Mouse (Mus musculus) embryonic stem cell, embryonic (primary cell): ENCODE results near the gene Scn3a.

Experiments used
- CTCF ChIA-PET, 4 experiments: fragments of 300-600 bp in 2 of 4; fragments of 350-600 bp in 2 of 4; sonication (Branson Sonifier 250); formaldehyde crosslinking; loops; one replicate each; lab custom pipeline; 2022; ENCODE audit warnings: inconsistent platforms in 2 of 4; lab: Charles Lee
- POLR2A ChIA-PET, 4 experiments: fragments of 300-600 bp in 2 of 4; fragments of 350-600 bp in 2 of 4; sonication (Branson Sonifier 250); formaldehyde crosslinking; loops; one replicate each; lab custom pipeline; 2022; ENCODE audit warnings: antibody characterized with exemption in 4 of 4, inconsistent platforms in 1 of 4; lab: Charles Lee

Gene Scn3a

GRCm38 (mm10) chr2:65566793-65567787, at the start of gene Scn3a:
Gene Scn3a, minus strand, starts transcription at chr2:65567627.
- POLR2A ChIA-PET: interaction anchor here in 3 of 4 experiments (0.6 to 1.4 kb wide), 9 partner anchors 94 to 226 kb away, joined by 3 to 5 read pairs (median 4); no protein-coding TSS in a partner anchor
- CTCF ChIA-PET: interaction anchor here (0.6 to 3.1 kb wide), 20 partner anchors 19 to 941 kb away, joined by 3 to 28 read pairs (median 4); no protein-coding TSS in a partner anchor

- CTCF ChIA-PET: interaction anchor here in 1 of 4 experiments (1.3 kb wide), 1 partner anchor 44 kb away, joined by 3 read pairs; the partner anchor contains the start of gene Scn3a
- POLR2A ChIA-PET: interaction anchor here in 1 of 4 experiments (1.0 kb wide), 1 partner anchor 9 kb away, joined by 3 read pairs; no protein-coding TSS in a partner anchor
These were observed 44.5 kb upstream of the Scn3a start for GRCm38 (mm10) chr2:65611887-65612286.

DNA sequence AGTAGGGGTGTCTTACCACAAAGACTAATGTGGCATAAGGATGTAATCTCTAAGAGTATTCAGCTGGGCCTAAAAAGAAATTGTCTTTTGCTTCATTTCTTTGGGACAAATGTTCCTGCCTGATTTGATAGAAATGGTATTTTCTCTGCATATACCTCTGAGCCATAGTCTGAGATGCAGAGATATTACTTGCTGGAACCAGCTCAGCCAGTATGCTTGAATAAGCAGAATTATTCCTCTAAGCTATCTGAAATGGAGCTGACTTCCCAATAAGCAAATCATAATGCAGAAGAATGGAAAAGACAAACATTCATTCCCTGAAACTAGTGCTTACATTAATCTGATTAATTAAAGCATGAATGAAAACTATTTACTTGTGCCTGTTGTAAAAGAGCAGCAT, 40.4 kb upstream of the Scn3a start:
- CTCF ChIA-PET: no interaction called here
- POLR2A ChIA-PET: interaction anchor here in 1 of 4 experiments (0.6 kb wide), 1 partner anchor 444 kb away, joined by 3 read pairs; no protein-coding TSS in a partner anchor

- CTCF ChIA-PET: no interaction called here
- POLR2A ChIA-PET: no interaction called here
These were observed 20.3 kb upstream of the Scn3a start for GRCm38 (mm10) chr2:65587679-65588078.

GRCm38 (mm10) chr2:65567925-65568324, 498 bp upstream of the Scn3a start:
- POLR2A ChIA-PET: interaction anchor here in 3 of 4 experiments (0.6 to 1.0 kb wide), 4 partner anchors 95 to 227 kb away, joined by 3 to 4 read pairs (median 4); no protein-coding TSS in a partner anchor
- CTCF ChIA-PET: interaction anchor here (0.6 to 3.1 kb wide), 18 partner anchors 20 to 940 kb away, joined by 3 to 28 read pairs (median 4); no protein-coding TSS in a partner anchor

- CTCF ChIA-PET: interaction anchor here in 1 of 4 experiments (0.7 to 0.8 kb wide), 2 partner anchors 150 to 169 kb away, joined by 3 read pairs; no protein-coding TSS in a partner anchor
These were observed 3.5 kb downstream of the Scn3a start for GRCm38 (mm10) chr2:65563898-65564297.

GRCm38 (mm10) chr2:65557719-65558118, 9.7 kb downstream of the Scn3a start:
- POLR2A ChIA-PET: no interaction called here
- CTCF ChIA-PET: no interaction called here

More at GRCm38 (mm10) chr2:65563898-65564297, 3.5 kb downstream of the Scn3a start:
- POLR2A ChIA-PET: interaction anchor here in 2 of 4 experiments (0.6 to 1.4 kb wide), 5 partner anchors 15 to 315 kb away, joined by 3 to 5 read pairs (median 3); no protein-coding TSS in a partner anchor

DNA sequence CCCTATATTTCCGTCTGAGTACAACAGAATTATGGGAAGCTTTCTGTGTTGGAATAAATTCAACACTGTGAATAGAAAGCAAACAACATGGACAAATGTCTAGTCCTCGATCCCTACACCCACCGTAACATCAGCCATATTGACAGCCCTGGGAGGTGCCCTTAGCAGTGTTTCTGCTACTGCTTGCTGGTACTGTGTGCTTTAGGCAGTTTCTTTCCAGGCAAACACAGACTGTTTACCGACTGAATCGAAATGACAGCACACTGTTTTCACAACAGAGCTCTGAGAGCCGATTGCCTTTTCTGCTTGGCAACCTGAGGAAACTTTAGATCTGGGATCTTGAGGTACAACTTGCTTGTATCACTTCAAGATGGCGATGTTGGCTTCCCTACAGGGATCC, 12.8 kb downstream of the Scn3a start:
- ChIA-PET POLR2A (interaction anchor here in 1 of 4 experiments (1.3 kb wide), 1 partner anchor 9 kb away, joined by 3 read pairs; no protein-coding TSS in a partner anchor), CTCF (no interaction called here)

- ChIA-PET CTCF (interaction anchor here in 1 of 4 experiments (1.1 kb wide), 1 partner anchor 139 kb away, joined by 4 read pairs; no protein-coding TSS in a partner anchor), POLR2A (interaction anchor here in 1 of 4 experiments (0.6 kb wide), 1 partner anchor 126 kb away, joined by 5 read pairs; no protein-coding TSS in a partner anchor)
These were observed 14.0 kb downstream of the Scn3a start for GRCm38 (mm10) chr2:65553473-65553872.

DNA sequence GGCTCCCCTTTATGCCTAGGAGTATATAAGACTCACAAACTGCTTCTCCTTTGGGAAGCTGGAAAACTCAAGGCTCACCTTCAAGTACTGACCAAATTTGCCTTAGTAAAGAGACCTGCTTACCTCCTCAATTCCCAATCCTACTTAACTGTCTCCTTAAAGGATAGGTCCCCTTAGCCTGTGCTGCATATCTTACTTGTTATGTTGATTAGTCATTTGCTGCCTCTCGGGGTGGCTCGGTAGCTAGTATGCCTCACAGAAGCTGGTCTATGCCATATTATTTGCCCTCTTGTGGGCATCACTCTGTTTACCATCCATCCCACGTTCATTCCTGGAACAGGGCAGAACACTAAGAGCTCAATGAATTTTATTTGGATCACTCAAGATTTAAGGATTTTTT, 14.7 kb downstream of the Scn3a start:
- CTCF ChIA-PET: interaction anchor here in 1 of 4 experiments (0.5 to 1.1 kb wide), 2 partner anchors 138 to 209 kb away, joined by 3 to 4 read pairs; no protein-coding TSS in a partner anchor

GRCm38 (mm10) chr2:65552222-65552621, 15.2 kb downstream of the Scn3a start:
- ChIA-PET CTCF (interaction anchor here in 2 of 4 experiments (0.5 to 1.1 kb wide), 3 partner anchors 117 to 208 kb away, joined by 3 to 4 read pairs (median 4); no protein-coding TSS in a partner anchor), POLR2A (interaction anchor here in 3 of 4 experiments (0.7 to 1.8 kb wide), 7 partner anchors 9 to 141 kb away, joined by 3 to 5 read pairs (median 3); no protein-coding TSS in a partner anchor)

More for the DNA sequence above, 14.7 kb downstream of the Scn3a start:
- POLR2A ChIA-PET: interaction anchor here in 3 of 4 experiments (0.7 to 1.8 kb wide), 4 partner anchors 9 to 104 kb away, joined by 3 to 4 read pairs (median 3); no protein-coding TSS in a partner anchor

DNA sequence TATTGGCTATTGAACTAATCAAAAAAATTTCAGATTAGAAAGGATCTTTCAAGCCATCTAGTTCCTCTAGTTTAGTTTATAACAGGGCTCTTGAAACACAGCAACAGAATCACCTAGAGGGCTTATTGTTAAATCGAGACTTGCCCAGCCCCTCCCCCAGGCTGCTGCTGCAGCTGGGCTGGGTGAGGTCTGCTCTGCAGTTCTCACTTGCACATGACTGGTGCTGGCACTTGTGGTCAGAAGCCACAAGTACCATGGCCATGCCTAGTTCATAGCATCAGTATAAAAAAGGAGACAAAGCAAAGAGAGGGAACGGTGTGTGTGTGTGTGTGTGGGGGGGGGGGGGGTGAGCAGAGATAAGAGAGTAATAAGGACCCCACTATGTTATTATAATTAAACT, 15.7 kb downstream of the Scn3a start:
- CTCF ChIA-PET: interaction anchor here in 2 of 4 experiments (0.6 kb wide), 2 partner anchors 117 to 128 kb away, joined by 4 to 6 read pairs; no protein-coding TSS in a partner anchor
- POLR2A ChIA-PET: interaction anchor here in 2 of 4 experiments (0.7 to 1.8 kb wide), 5 partner anchors 8 to 141 kb away, joined by 3 to 5 read pairs (median 4); no protein-coding TSS in a partner anchor

DNA sequence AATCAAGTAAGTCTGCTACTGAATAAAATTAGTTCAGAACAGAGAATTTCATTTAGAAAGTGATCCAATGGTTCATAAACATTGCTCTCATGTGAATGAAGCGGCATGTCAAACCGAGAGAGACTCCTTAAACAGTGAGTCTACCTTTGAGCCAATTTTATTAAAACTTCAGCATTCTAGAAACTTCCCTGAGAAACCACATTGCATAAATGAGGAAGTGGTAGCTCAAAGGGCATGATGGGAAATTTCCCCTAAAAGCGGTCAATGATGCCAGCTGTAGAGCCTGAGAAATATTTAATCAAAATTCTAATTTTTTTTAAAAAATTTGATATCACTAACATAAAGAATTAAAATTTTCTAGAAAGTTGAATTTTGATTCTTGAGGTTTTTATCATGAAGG, 16.9 kb downstream of the Scn3a start:
- CTCF ChIA-PET: no interaction called here
- POLR2A ChIA-PET: no interaction called here

- POLR2A ChIA-PET: interaction anchor here in 1 of 4 experiments (1.2 kb wide), 1 partner anchor 15 kb away, joined by 5 read pairs; no protein-coding TSS in a partner anchor
- CTCF ChIA-PET: interaction anchor here in 1 of 4 experiments (0.6 kb wide), 1 partner anchor 148 kb away, joined by 3 read pairs; no protein-coding TSS in a partner anchor
These were observed 18.8 kb downstream of the Scn3a start for GRCm38 (mm10) chr2:65548665-65549064.

GRCm38 (mm10) chr2:65547341-65547740, 20.1 kb downstream of the Scn3a start:
- ChIA-PET CTCF (interaction anchor here in 1 of 4 experiments (0.7 kb wide), 1 partner anchor 20 kb away, joined by 4 read pairs; the partner anchor contains the start of gene Scn3a), POLR2A (no interaction called here)

DNA sequence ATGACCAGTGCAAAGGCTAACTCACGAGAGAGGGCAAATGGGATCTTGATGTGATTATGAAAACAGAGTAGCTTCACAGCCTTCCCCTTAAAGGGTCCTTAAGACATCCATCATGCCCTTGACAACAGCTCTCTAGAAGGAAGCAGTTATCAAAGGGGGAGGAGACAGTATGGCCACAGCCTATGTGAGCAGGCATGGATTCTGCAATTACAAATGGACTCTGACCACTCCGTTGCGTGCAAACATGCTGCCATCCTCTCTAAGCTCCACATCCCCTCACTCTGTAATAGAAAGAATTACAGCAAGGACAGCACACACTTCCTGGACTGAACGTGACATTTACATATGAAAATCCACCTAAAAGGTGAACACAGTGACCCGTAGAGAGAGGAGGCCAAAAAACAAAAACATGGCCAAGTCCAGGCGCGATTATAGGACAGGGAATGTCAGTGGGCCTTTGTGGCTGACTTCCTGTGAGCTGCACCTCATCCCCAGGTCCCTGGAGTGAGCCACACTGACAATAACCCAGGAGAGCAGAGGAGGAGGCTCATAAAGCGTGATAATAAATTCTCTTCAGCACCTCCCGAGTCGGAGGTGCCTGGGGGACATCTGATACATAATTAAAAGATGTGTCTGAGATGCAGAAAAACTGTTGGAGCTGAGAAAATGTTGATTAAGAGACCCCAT, 24.4 kb downstream of the Scn3a start:
- CTCF ChIA-PET: interaction anchor here in 1 of 4 experiments (0.6 kb wide), 1 partner anchor 420 kb away, joined by 9 read pairs; no protein-coding TSS in a partner anchor
- POLR2A ChIA-PET: interaction anchor here in 1 of 4 experiments (1.3 kb wide), 1 partner anchor 9 kb away, joined by 4 read pairs; no protein-coding TSS in a partner anchor

DNA sequence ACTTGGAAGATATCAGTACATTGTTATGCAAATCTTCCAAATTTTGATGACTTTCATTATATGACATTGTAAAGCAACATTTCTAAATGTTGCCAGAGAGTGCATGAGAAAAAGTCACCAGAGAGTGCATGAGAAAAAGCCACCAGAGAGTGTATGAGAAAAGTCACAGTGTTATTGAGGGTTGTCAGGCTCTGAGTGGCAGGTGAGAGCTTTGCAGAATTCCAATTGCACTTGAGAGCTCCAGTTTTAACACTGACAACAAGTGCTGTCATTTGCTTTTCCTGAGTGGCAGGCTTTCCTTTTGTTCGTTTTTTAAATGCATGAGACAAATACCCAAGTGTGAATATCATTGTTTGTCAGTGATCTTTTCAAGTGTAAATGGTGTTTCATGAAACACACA, 25.6 kb downstream of the Scn3a start:
- POLR2A ChIA-PET: interaction anchor here in 1 of 4 experiments (1.0 kb wide), 1 partner anchor 11 kb away, joined by 3 read pairs; no protein-coding TSS in a partner anchor
- CTCF ChIA-PET: no interaction called here
